Mouse (Mus musculus) small intestine, adult 2 months (tissue): ENCODE data around the gene Ism1. TPM values are rescaled to one million over a fixed set of nuclear protein-coding genes. Genes with fewer than 3 reads are reported as not detected.
A peak's percentile ranks its signal among the peaks of the same experiment; 100 is the strongest.

ENCODE experiments used
- H3K27ac ChIP-seq: fragments of 200-500 bp; 2 replicates; pipeline ENCODE4 v1.5.1; 2012; ENCODE audit warnings: low read depth, low read length, control low read depth, inconsistent platforms; ENCODE audit not compliant: insufficient read depth
- H3K27me3 ChIP-seq: fragments of 200-500 bp; 2 replicates; pipeline ENCODE4 v1.6.1; 2012; ENCODE audit warnings: mild to moderate bottlenecking, moderate library complexity, low read length, inconsistent platforms; ENCODE audit not compliant: control insufficient read depth, insufficient read depth
- H3K36me3 ChIP-seq: fragments of 200-500 bp; 2 replicates; pipeline ENCODE4 v1.6.1; 2012; ENCODE audit warnings: mild to moderate bottlenecking, low read length, control low read depth, inconsistent platforms; ENCODE audit not compliant: control insufficient read depth, insufficient read depth
- H3K4me1 ChIP-seq: fragments of 200-500 bp; 2 replicates; pipeline ENCODE4 v1.6.1; 2012; ENCODE audit warnings: low read length, inconsistent platforms, mixed read lengths; ENCODE audit not compliant: control insufficient read depth, insufficient read depth, insufficient read length
- H3K4me3 ChIP-seq: fragments of 200-500 bp; 2 replicates; pipeline ENCODE4 v1.5.1; 2012; ENCODE audit warnings: low read depth, mild to moderate bottlenecking, control low read depth, inconsistent platforms, low read length, moderate library complexity
- CTCF ChIP-seq: fragments of 200-500 bp; IDR thresholded peaks from 2 replicates; pipeline ENCODE4 v1.5.1; 2012; ENCODE audit warnings: low read depth, mild to moderate bottlenecking, control low read depth, inconsistent platforms, low read length, moderate library complexity, mixed read lengths; ENCODE audit not compliant: insufficient replicate concordance, insufficient read length; ENCODE audit errors: extremely low read depth
- POLR2A ChIP-seq: fragments of 200-500 bp; IDR thresholded peaks from 2 replicates; pipeline ENCODE4 v1.6.1; 2012; ENCODE audit warnings: low read depth, mild to moderate bottlenecking, control low read depth, inconsistent platforms, low read length, moderate library complexity
- WGBS: fragments of 180-500 bp; shearing (Covaris S2); methylation state at CpG from one replicate; pipeline ENCODE4 v1.1.7; 2018; 5-methylcytosine and 5-hydroxymethylcytosine counted together
- polyA plus RNA-seq: library from polyadenylated mRNA; depleted of rRNA; stranded (reverse); fragments of >200 nt; gene quantifications from 2 replicates; pipeline ENCODE4 v1.2.3, GENCODE M21; 2012

Ism1 gene
- polyA plus RNA-seq, 1 experiment: 0.35 TPM

- H3K36me3 ChIP-seq: no peaks in the 10 kb centered on the region
- no peak overlapping the region for H3K27ac ChIP-seq
- 61% methylated on average over 3 of the region's 3 CpGs for WGBS
- no peaks in the 10 kb centered on the region for H3K27me3 ChIP-seq
- no peak overlapping the region for H3K4me3 ChIP-seq
- no peaks in the 10 kb centered on the region for H3K4me1 ChIP-seq
- TF ChIP-seq CTCF (no peak), POLR2A (no peak)
These were observed 36.2 kb downstream of the Ism1 start for GRCm38 (mm10) chr2:139714206-139714605.

GRCm38 (mm10) chr2:139717772-139718171, 39.8 kb downstream of the Ism1 start:
- Histone ChIP-seq H3K4me3 (no peak overlapping the region), H3K27me3 (no peaks in the 10 kb centered on the region), H3K27ac (no peak overlapping the region), H3K36me3 (no peaks in the 10 kb centered on the region), H3K4me1 (no peaks in the 10 kb centered on the region)
- TF ChIP-seq CTCF (no peak), POLR2A (no peak)
- 39% methylated on average over 1 of the region's 1 CpGs for WGBS

GRCm38 (mm10) chr2:139722700-139723099, 44.7 kb downstream of the Ism1 start:
- H3K27me3 ChIP-seq: no peaks in the 10 kb centered on the region
- H3K36me3 ChIP-seq: no peaks in the 10 kb centered on the region
- 5% methylated on average over 1 of the region's 1 CpGs for WGBS
- H3K4me1 ChIP-seq: no peaks in the 10 kb centered on the region
- TF ChIP-seq CTCF (peak; percentile 46; the same call in 1 of the 2 replicates), POLR2A (no peak)
- no peak overlapping the region for H3K27ac ChIP-seq
- H3K4me3 ChIP-seq: no peak overlapping the region

- Histone ChIP-seq H3K27ac (no peak overlapping the region), H3K4me1 (no peaks in the 10 kb centered on the region), H3K36me3 (no peaks in the 10 kb centered on the region), H3K4me3 (no peak overlapping the region), H3K27me3 (no peaks in the 10 kb centered on the region)
- WGBS: 24% methylated on average over 3 of the region's 3 CpGs
- TF ChIP-seq POLR2A (no peak), CTCF (no peak)
These were observed 45.3 kb downstream of the Ism1 start for GRCm38 (mm10) chr2:139723304-139723703.

- Histone ChIP-seq H3K27me3 (no peaks in the 10 kb centered on the region), H3K36me3 (no peaks in the 10 kb centered on the region), H3K4me1 (no peaks in the 10 kb centered on the region), H3K4me3 (no peak overlapping the region), H3K27ac (no peak overlapping the region)
- no peak for TF ChIP-seq POLR2A
- TF ChIP-seq CTCF: no peak
- 69% methylated on average over 4 of the region's 4 CpGs for WGBS
These were observed 46.3 kb downstream of the Ism1 start for GRCm38 (mm10) chr2:139724202-139724838.

GRCm38 (mm10) chr2:139725328-139725727, 47.4 kb downstream of the Ism1 start:
- no peak overlapping the region for H3K4me3 ChIP-seq
- no peak overlapping the region for H3K27ac ChIP-seq
- no peaks in the 10 kb centered on the region for H3K36me3 ChIP-seq
- no peaks in the 10 kb centered on the region for H3K27me3 ChIP-seq
- WGBS: 66% methylated on average over 3 of the region's 3 CpGs
- H3K4me1 ChIP-seq: no peaks in the 10 kb centered on the region
- TF ChIP-seq POLR2A: no peak
- no peak for TF ChIP-seq CTCF

- Histone ChIP-seq H3K36me3 (no peaks in the 10 kb centered on the region), H3K4me3 (no peak overlapping the region), H3K27me3 (no peaks in the 10 kb centered on the region), H3K27ac (no peak overlapping the region), H3K4me1 (no peaks in the 10 kb centered on the region)
- WGBS: 71% methylated on average over 2 of the region's 2 CpGs
- TF ChIP-seq CTCF (no peak), POLR2A (no peak)
These were observed 50.1 kb downstream of the Ism1 start for GRCm38 (mm10) chr2:139728060-139728459.

GRCm38 (mm10) chr2:139729377-139729776, 51.4 kb downstream of the Ism1 start:
- Histone ChIP-seq H3K27ac (no peak overlapping the region), H3K36me3 (no peaks in the 10 kb centered on the region), H3K27me3 (no peaks in the 10 kb centered on the region), H3K4me3 (no peak overlapping the region), H3K4me1 (no peaks in the 10 kb centered on the region)
- 63% methylated on average over 5 of the region's 5 CpGs for WGBS
- no peak for TF ChIP-seq CTCF
- no peak for TF ChIP-seq POLR2A
